Mouse (Mus musculus): ENCODE measurements around the gene Blvrb.
A peak's percentile ranks its signal among the peaks of the same experiment; 100 is the strongest.

Gene Blvrb

GRCm38 (mm10) chr7:27448421-27449206 is 836 bp downstream of the Blvrb start:
- ATAC-seq (ENCODE audit: insufficient number of reproducible peaks, low FRiP score, low TSS enrichment) = no peak

DNA sequence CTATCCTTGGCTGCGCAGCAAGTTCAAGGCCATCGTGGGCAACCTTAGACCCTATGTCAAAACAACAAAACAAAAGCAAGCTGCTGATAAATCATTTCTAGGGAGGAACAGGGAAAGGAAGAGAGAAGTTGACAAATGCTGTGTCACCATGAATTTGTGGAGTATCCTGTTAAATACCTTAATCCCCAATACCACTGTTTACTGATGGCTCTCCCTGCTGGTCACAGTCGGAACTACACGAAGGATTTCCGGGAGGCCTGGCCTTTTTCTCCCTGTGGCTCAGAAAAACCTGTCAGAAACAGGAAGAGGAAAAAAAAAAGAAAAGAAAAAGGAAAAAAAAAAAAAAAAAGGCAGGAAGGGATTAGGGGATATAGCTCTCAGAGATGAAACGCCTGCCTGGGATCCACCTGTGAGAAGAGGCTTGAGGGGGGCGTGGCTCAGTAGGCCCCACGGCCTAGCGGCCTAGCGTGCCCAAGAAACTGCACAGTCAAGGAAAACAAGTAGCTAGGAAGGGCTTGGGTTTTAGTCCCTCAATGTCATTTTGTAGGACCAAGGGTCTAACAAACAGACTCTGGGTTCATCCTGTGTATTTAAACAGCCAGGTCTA is 1.6 kb downstream of the Blvrb start:
- no peak for ATAC-seq (ENCODE audit: insufficient number of reproducible peaks, low FRiP score, low TSS enrichment)

DNA sequence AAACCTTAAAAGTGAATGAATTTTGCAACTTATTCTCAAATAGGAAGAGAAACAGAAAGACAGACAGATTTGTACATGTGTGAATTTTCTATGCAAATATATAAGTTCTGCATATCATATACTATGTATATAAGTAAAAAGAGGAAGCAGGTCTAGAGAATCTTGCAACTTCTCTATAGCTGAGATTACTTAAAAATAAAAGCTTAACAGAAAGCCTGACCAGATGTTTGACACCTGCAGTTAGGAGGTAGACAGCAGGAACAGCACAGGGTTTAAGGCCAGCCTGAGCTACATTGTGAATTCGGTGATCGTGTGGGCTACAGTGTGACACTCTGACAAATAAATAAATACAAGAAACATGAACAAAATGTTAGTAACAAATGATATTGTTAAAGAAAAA is 3.6 kb downstream of the Blvrb start:
- no peak for ATAC-seq (ENCODE audit: insufficient number of reproducible peaks, low FRiP score, low TSS enrichment)

DNA sequence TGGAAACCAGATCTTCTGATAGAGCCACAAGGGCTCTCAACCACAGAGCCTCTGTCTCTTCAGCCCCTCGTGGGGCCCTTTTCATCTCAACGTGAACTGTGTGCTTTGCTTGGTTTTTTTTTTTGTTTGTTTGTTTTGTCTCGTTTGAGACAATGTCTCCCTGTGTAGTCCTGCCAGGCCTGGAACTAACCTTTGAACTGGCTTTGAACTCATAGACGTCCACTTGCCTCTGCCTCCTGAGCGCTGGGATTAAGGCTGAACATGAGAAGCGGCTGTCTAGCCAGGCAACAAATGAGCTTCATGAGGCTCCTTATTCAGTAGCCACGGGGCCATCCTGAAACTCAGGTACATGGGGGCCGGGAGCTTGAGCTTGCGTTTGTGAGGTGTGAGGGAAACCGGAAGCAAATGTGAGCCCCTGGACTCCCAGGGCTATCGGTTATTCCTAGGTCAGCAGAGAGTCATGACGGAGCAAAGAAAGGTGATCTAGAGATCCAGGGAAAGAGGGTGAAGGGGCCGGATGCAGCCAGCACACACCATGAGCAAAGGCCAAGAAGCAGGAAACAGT is 4.5 kb downstream of the Blvrb start:
- ATAC-seq (ENCODE audit: insufficient number of reproducible peaks, low FRiP score, low TSS enrichment) = no peak

GRCm38 (mm10) chr7:27454461-27455121 is 6.8 kb downstream of the Blvrb start:
- ATAC-seq (ENCODE audit: insufficient number of reproducible peaks, low FRiP score, low TSS enrichment) = no peak

GRCm38 (mm10) chr7:27455273-27455672 is 7.5 kb downstream of the Blvrb start:
- no peak for ATAC-seq (ENCODE audit: insufficient number of reproducible peaks, low FRiP score, low TSS enrichment)

- no peak for ATAC-seq (ENCODE audit: insufficient number of reproducible peaks, low FRiP score, low TSS enrichment)
These were observed 10.8 kb downstream of the Blvrb start for GRCm38 (mm10) chr7:27458614-27459013.

- ATAC-seq (ENCODE audit: insufficient number of reproducible peaks, low FRiP score, low TSS enrichment) = no peak
These were observed 11.9 kb downstream of the Blvrb start for GRCm38 (mm10) chr7:27459640-27460039.

GRCm38 (mm10) chr7:27460477-27460876 is 12.7 kb downstream of the Blvrb start:
- ATAC-seq (ENCODE audit: insufficient number of reproducible peaks, low FRiP score, low TSS enrichment) = no peak

GRCm38 (mm10) chr7:27467648-27468047 is 19.9 kb downstream of the Blvrb start:
- ATAC-seq (ENCODE audit: insufficient number of reproducible peaks, low FRiP score, low TSS enrichment) = no peak

- no peak for ATAC-seq (ENCODE audit: insufficient number of reproducible peaks, low FRiP score, low TSS enrichment)
These were observed 23.8 kb downstream of the Blvrb start for GRCm38 (mm10) chr7:27471390-27472120.

- no peak for ATAC-seq (ENCODE audit: insufficient number of reproducible peaks, low FRiP score, low TSS enrichment)
These were observed 24.8 kb downstream of the Blvrb start for GRCm38 (mm10) chr7:27472596-27472995.

GRCm38 (mm10) chr7:27473156-27473834 is 25.5 kb downstream of the Blvrb start, which contains the start of gene Sertad3:
Sertad3 (plus strand) TSS chr7:27473768.
- peak; percentile 84 for ATAC-seq (ENCODE audit: insufficient number of reproducible peaks, low FRiP score, low TSS enrichment)

DNA sequence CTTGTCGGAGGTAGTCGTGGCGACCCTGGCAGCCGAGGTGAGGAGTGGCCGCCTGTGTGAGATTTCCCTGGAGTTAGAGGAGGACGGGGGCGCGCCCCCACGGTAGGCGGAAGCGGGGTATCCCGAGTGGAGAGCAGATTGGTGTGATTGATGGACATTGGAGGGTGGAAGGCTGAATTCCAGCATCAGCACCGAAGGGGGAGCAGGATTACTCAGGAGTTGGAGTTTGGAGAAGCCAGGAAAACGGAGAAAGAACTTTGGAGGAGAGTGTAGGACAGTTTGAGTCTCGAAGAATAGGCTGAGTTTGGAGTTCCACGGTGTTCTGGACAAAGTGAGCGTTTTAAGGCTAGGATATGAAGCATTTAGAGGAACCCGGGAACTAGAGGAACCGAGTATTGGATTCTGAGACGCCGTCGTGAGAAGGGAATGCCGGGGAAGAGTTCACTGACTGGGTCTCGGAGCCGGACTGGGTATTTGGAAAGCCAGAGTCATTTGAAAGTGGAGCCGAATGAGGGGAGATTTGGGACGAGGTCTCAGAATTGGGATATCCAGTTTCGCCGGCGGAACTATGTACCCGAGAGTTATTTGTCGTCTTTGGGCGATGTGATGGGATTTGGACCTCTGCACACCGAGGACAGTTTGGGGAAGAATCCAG is 26.2 kb downstream of the Blvrb start:
- no peak for ATAC-seq (ENCODE audit: insufficient number of reproducible peaks, low FRiP score, low TSS enrichment)

DNA sequence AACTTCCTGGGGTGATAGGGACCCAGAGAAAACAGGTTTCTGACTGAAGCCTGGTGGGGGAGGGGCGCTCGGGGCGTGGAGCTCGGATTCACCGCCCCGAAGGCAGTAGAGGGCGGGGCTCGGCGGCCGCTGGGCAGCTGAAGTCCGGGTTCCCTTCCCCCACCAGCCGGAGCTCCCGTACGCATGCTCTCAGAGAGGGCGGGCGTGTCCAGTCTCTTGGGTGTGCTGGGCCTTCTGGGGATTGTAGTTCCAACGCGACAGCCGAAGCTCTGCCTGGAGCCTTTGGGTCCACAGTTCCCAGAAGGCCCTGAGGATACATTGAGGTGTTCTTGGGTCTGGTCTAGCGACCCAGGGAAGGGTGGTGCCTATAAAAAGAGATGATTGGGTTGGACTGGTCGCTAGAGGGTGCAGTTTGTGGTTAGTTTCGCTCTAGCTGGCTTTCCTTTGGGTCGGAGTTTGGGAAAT is 26.7 kb downstream of the Blvrb start:
- peak; percentile 96 for ATAC-seq (ENCODE audit: insufficient number of reproducible peaks, low FRiP score, low TSS enrichment)

- ATAC-seq (ENCODE audit: insufficient number of reproducible peaks, low FRiP score, low TSS enrichment) = no peak
These were observed 27.8 kb downstream of the Blvrb start for GRCm38 (mm10) chr7:27475596-27475995.

- no peak for ATAC-seq (ENCODE audit: insufficient number of reproducible peaks, low FRiP score, low TSS enrichment)
These were observed 28.4 kb downstream of the Blvrb start for GRCm38 (mm10) chr7:27476098-27476635.

GRCm38 (mm10) chr7:27478561-27478960 is 30.8 kb downstream of the Blvrb start:
- ATAC-seq (ENCODE audit: insufficient number of reproducible peaks, low FRiP score, low TSS enrichment) = no peak

DNA sequence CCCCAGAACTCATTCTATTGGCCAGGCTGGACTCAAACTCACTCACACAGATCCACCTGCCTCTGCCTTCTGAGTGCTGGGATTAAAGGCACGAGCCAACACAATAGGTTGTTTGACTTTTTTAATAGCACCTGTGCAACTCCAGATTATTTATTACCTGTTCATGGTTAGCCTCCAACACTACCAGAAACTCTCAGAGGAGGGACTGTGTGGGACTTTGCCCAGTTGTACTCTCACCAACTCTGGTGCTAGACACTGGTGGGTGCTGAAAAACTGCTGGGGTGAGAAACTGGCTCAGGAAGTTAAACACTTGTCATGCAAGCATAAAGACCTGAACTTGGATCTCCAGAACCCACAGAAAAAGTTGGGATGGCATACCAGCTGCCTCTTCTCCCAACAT is 32.0 kb downstream of the Blvrb start:
- ATAC-seq (ENCODE audit: insufficient number of reproducible peaks, low FRiP score, low TSS enrichment) = no peak

Measured in cerebellum, adult (tissue).